Mouse (Mus musculus) kidney, postnatal 10 days (tissue): ENCODE measurements around the gene Slbp.
A peak's percentile ranks its signal among the peaks of the same experiment; 100 is the strongest.

Source experiments
- DNase-seq: peaks from one replicate; pipeline ENCODE4 v3.0.0; 2021; ENCODE audit warnings: mixed read lengths

Slbp gene

GRCm38 (mm10) chr5:33681044-33681443 lies 28.7 kb upstream of the Slbp start:
- DNase-seq: no peak

DNA sequence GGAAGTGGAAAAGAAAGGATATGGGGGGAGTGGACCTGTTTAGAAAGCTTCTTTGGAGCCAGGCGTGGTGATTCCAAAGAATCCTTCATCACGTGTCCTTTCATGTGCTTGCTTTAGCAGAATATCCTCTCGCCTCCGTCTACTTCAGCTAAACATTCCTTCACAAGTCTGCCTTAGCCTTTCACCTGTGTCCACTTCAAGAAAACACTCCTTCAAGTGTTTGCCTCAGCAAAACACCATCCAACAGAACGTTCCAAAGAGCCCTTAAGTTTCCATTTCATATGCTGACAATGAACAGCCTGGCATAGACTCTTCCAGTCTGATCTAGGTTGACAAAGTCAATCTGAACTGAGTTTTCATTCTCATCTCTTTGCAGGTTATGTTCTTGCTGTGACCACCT lies 25.9 kb upstream of the Slbp start:
- no peak for DNase-seq

DNA sequence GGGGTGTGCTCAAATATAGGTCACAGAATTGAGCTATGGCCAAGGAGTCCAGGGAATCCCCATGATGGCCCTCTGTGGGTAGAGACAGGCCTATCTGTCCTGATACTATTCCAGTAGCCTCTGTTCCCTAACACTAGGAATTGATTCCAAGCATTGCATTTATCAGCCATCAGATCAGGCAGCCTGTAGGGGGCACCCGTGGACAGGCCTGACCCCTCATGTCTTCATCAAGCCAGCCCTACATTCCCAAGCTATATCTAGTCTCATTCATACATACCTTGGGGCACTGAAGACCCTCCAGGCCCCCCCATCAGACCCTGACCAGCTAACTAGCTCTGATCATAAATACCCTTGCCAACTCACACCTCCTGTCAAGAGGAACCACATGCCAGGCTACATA lies 23.6 kb upstream of the Slbp start:
- DNase-seq: peak; percentile 87

DNA sequence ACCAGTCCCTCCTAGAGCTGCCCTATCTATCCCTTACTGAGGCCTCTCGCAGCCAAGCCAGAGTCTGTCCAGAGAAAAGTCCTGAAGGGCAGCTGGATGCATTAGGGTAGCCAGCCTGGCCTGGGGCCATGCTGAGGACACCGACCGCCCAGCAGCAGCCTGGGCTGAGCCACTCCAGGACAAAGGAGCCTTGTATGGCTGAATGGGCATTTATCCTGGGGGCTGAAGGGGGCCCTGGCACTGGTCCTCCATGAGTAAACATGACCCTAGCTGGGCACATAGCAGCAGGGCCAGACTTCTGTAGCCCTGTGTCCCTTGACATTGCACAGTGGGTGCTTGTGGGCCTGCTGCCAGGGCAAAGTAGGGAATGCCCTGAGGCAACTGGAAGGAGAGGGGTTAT lies 22.1 kb upstream of the Slbp start:
- no peak for DNase-seq

GRCm38 (mm10) chr5:33671659-33672058 lies 19.3 kb upstream of the Slbp start:
- DNase-seq: no peak

- DNase-seq: peak; percentile 53
These were observed 15.8 kb upstream of the Slbp start for GRCm38 (mm10) chr5:33668223-33668622.

- no peak for DNase-seq
These were observed 6.3 kb upstream of the Slbp start for GRCm38 (mm10) chr5:33658664-33659050.

GRCm38 (mm10) chr5:33657787-33658663 lies 5.7 kb upstream of the Slbp start, which contains the start of the genes Tacc3 and Tmem129:
Gene Tacc3 (plus strand): TSS chr5:33658128.
Gene Tmem129 (minus strand): TSS chr5:33658416.
- peak; percentile 98 for DNase-seq

- DNase-seq: no peak
These were observed 4.9 kb upstream of the Slbp start for GRCm38 (mm10) chr5:33657251-33657786.

DNA sequence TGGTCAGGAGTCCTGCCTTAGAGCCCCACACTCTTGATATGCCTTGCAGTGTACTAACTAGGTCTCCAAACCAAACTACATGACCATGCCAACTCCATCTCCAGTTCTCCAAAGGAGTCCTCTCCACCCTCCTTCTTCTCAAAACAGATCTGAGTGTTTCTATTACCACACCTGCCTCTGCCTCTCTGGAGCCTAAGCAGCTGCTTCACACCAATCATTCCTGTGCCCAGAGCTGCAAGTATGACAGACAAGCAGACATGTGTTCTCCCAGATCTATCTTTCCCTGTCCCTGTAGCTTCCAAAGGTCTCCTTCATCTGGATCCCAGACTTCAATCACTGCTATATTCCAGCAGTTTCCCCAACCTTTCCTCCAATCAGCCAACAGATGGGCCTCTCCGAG lies 4.4 kb upstream of the Slbp start:
- no peak for DNase-seq

GRCm38 (mm10) chr5:33655251-33655840 lies 3.0 kb upstream of the Slbp start:
- DNase-seq: no peak

- peak; percentile 27 for DNase-seq
These were observed 2.0 kb upstream of the Slbp start for GRCm38 (mm10) chr5:33654424-33654823.

DNA sequence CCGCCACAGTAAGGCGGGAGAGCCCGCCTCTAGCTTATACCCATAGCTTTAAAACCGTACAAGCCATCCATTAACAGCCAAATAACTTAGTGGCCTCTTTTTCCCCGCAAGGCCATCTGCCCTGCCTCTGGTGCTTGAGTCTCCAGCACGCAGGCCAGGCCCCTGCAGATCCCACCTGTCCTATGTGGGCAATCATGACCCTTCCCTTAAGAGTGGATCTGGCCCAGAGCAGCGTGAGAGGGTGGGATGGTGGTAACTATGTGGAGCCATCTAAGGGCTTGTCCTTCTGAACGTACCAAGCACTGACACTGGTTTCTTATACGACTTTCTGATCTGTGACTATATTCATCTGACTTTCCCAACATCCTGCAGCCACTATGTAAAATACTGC lies 404 bp upstream of the Slbp start:
- no peak for DNase-seq

- DNase-seq: no peak
These were observed 843 bp downstream of the Slbp start for GRCm38 (mm10) chr5:33651541-33651920.

- no peak for DNase-seq
These were observed 1.4 kb downstream of the Slbp start for GRCm38 (mm10) chr5:33651017-33651416.

DNA sequence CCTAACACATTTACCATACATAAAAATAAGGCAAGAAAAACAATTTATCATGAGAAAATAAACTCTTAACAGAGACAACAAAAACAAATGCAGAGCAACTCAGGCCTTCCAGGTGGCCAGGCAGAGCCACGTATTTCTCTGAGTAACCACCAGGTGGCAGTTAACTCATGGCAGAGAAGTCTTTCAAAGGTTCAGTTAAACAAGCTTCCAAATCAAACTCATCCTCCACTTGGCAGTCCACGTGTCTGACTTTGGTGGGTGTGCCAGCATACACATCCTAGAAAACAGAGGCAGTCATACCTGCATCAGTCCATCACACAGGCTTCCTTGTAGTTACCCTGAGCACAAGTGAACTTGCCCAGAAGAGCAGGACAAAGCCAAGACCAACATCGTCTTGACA lies 11.7 kb downstream of the Slbp start:
- peak; percentile 57 for DNase-seq

GRCm38 (mm10) chr5:33638826-33639225 lies 13.5 kb downstream of the Slbp start:
- peak; percentile 10 for DNase-seq

DNA sequence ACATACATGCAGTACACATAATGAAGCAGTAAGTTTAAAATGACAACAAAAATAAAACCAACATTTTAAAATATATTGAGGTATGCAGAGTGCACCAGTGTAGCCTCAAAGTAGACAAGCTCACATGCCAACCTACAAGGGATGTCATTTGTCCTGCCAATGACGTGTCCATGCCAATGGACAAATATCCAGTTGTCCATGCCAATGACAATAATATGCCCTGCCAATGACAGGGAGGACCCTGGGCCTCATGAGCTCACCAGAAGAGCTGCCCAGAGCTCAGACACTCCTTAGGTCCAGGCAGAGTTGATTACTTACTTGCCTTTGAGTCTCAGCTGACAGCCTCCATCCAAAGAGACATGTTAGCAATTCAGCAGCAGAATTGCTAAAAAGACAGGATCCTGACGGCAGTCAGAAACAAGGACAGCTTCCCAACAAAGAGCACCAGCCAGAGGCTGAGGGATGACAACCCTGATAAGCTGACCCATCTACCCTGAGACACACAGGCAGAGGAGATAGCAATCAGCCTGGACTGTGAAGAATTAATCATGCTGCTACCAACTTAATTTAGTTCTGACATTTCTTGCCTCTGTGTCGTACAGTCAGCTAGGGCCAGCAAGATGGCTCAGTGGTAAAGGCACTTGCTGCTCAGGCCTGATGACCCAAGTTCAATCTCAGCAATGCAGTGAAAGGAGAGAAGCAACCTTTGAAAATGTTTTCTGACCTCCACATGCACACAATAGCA lies 14.6 kb downstream of the Slbp start:
- DNase-seq: no peak

DNA sequence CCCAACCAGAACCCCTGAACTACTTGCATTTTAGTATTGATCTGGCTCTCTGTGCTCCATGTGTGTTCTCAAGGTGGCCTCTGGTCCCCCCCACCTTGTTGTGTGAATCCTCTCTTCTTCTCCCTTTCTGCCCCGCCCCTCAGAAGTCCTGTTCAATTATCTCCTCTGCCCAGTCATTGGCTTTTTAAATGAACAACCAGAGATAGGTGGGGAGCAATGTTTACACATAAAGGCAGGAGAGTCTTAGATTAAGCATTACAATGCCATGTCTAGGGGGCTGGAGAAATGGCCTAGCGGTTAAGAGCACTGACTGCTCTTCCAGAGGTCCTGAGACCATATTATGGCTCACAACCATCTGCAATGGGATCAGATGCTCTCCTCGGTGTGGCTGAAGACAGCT lies 17.0 kb downstream of the Slbp start:
- no peak for DNase-seq

DNA sequence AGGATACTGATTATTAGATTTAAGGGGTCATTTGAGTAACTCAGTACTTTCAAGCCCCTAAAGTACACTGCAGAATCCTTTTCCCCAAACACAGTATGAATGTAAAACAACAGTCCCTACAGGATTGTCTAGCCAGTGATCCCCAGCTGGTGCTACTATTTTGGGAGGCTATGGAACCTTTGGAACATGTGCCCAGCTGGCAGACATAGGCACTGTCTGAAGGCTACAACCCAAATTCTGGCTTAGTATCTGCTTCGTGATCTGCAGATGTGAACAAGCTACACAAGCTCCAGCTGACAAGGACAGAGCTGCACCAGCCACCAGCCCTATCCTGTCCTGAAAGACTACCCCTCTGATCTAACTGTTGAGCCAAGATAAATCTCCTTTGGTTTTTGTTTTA lies 19.8 kb downstream of the Slbp start:
- DNase-seq: no peak

- peak; percentile 11 for DNase-seq
These were observed 21.8 kb downstream of the Slbp start for GRCm38 (mm10) chr5:33630615-33631014.

DNA sequence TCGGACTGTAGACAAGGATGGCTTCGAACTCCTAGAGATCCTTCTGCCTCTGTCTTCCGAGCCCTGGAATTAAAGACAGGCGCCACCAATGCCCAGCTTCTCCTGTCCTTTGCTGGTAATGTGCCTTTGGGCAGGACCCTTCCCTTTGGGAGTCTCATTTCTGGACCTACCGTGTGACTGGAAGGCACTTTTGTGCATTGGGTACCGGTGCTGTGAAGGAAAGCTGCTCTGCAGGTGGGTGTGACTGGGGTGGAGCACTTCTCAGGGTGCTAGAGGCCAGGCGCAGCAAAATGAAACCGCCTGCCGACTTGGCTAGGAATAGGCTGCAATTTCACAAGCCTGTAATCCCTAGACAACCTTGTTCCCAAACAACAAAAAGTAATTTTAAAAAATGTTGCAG lies 22.3 kb downstream of the Slbp start:
- peak; percentile 51 for DNase-seq

- DNase-seq: peak; percentile 100
These were observed 22.9 kb downstream of the Slbp start, which contains the start of the genes Fam53a and Gm9903 for GRCm38 (mm10) chr5:33629301-33629987. Gene Fam53a (minus strand): TSS chr5:33629635. Gene Gm9903 (plus strand): TSS chr5:33629925.
